Mouse (Mus musculus) kidney, adult 9 months (tissue): ENCODE data around the gene Zbtb2.
"Not testable (repeated sequence)": the region's sequence is repeated elsewhere in the genome, so short reads cannot be mapped to it uniquely, and the experiment has no call there.

Experiments
- DNase-seq: peaks from one replicate; pipeline ENCODE4 v3.0.0; 2022

The Zbtb2 gene

GRCm38 (mm10) chr10:4387701-4388383 lies at the start of gene Zbtb2:
Gene Zbtb2 (minus strand): TSS chr10:4388108.
- DNase-seq: peak; percentile 69

- no peak for DNase-seq
These were observed 47.5 kb upstream of the Zbtb2 start for GRCm38 (mm10) chr10:4435416-4435815.

- not testable (repeated sequence) for DNase-seq
These were observed 46.0 kb upstream of the Zbtb2 start for GRCm38 (mm10) chr10:4433871-4434270.

GRCm38 (mm10) chr10:4432996-4433755 lies 45.3 kb upstream of the Zbtb2 start:
- peak; percentile 44 for DNase-seq

GRCm38 (mm10) chr10:4432123-4432931 lies 44.4 kb upstream of the Zbtb2 start, which contains the start of the genes Rmnd1 and Armt1:
Gene Rmnd1 (minus strand): TSS chr10:4432388.
Gene Armt1 (plus strand): TSS chr10:4432467.
- DNase-seq: peak; percentile 93

GRCm38 (mm10) chr10:4431746-4432122 lies 43.8 kb upstream of the Zbtb2 start:
- no peak for DNase-seq

- DNase-seq: peak; percentile 53
These were observed 42.9 kb upstream of the Zbtb2 start for GRCm38 (mm10) chr10:4430826-4431225.

- DNase-seq: no peak
These were observed 42.5 kb upstream of the Zbtb2 start for GRCm38 (mm10) chr10:4430399-4430798.

- no peak for DNase-seq
These were observed 37.3 kb upstream of the Zbtb2 start for GRCm38 (mm10) chr10:4425245-4425644.

- no peak for DNase-seq
These were observed 19.3 kb upstream of the Zbtb2 start for GRCm38 (mm10) chr10:4407191-4407590.

- DNase-seq: no peak
These were observed 17.6 kb upstream of the Zbtb2 start for GRCm38 (mm10) chr10:4405511-4405910.

- peak; percentile 73 for DNase-seq
These were observed 17.1 kb upstream of the Zbtb2 start for GRCm38 (mm10) chr10:4404895-4405491.

GRCm38 (mm10) chr10:4398058-4398457 lies 10.2 kb upstream of the Zbtb2 start:
- DNase-seq: no peak

GRCm38 (mm10) chr10:4395321-4395720 lies 7.4 kb upstream of the Zbtb2 start:
- DNase-seq: no peak

GRCm38 (mm10) chr10:4391851-4392250 lies 3.9 kb upstream of the Zbtb2 start:
- DNase-seq: peak; percentile 58

GRCm38 (mm10) chr10:4391076-4391475 lies 3.2 kb upstream of the Zbtb2 start:
- no peak for DNase-seq

GRCm38 (mm10) chr10:4390550-4390949 lies 2.6 kb upstream of the Zbtb2 start:
- no peak for DNase-seq

GRCm38 (mm10) chr10:4389461-4390112 lies 1.7 kb upstream of the Zbtb2 start:
- DNase-seq: no peak

GRCm38 (mm10) chr10:4389036-4389435 lies 1.1 kb upstream of the Zbtb2 start:
- peak; percentile 24 for DNase-seq

GRCm38 (mm10) chr10:4388384-4388745 lies 457 bp upstream of the Zbtb2 start:
- DNase-seq: peak; percentile 52

GRCm38 (mm10) chr10:4386609-4387591 lies 1.0 kb downstream of the Zbtb2 start:
- peak; percentile 96 for DNase-seq
